Mouse (Mus musculus) embryo, embryonic 10.5 days (tissue): ENCODE measurements at regions not wholly inside any gene's neighbourhood (a gene's known extent, or its start where the extent isn't known, plus 50 kb on each side); places are given as distances from the start of the nearest gene placed in this dataset.

Experiments used
- DNase-seq: peaks from one replicate; pipeline ENCODE4 v3.0.0-alpha.2; 2015; ENCODE audit warnings: low spot score

DNA sequence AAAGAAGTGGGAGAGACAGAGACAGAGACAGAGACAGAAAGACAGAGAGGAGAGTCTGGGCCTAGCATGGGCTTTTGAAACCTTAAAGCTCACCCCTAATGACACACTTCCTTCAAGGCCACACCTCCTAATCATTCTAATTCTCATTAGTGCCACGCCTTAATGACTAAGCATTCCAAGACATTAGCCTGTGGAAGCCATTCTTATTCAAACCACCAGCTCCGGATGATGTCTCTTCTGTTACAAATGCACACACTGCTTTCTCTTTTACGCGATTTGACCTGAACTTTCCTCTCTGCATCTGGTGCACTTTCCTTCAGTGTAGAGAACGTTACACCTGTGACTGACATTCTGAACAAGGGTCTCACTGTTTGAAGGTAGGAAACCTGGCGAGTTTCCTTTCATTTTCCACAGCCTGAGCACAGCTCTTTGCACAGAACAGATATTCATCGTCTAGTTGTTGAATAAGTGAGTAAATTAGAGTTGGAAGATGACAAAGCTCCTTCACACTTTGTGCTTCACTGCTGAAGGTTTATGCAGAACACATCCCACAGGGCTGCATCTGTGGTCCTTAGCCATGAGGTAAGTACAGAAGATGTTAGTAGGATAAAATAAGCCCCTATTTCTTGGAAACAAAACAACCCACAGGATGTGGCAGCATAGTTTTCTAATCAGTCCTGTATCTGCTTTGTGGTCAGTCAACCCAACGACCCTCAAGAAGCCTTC lies 116.8 kb downstream of the Faxc start:
- DNase-seq: no peak

DNA sequence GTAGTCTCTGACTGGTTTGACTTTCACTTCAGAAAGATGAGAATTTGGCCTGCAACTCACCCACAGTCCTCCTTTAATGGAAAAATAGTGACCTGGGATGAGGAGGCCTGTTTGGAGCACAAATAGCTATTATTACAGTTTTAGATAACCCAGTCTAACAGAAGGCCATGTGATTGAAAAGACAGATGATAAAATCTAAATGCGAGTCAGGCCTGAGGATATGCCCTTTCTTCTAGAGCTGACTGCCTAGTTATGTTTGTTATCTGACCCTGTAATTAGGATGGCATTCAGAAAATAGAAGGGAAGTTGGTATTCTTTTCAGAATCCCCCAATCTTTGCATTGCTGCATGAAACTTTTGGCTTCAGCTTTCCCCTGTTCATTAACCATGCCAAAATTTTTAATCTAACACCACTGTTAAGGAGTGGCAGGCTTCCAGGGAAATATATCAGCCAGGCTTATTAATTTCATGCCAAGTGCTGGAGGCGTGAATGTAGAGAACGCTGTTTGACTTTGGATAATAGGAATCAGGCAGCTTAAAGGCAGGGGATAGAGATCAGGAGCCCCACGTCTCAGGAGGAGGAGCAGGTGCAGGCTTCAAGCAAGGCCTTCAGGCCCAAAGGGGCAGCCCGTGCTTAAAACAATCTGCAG lies 135.8 kb downstream of the Faxc start:
- peak; percentile 4 for DNase-seq

DNA sequence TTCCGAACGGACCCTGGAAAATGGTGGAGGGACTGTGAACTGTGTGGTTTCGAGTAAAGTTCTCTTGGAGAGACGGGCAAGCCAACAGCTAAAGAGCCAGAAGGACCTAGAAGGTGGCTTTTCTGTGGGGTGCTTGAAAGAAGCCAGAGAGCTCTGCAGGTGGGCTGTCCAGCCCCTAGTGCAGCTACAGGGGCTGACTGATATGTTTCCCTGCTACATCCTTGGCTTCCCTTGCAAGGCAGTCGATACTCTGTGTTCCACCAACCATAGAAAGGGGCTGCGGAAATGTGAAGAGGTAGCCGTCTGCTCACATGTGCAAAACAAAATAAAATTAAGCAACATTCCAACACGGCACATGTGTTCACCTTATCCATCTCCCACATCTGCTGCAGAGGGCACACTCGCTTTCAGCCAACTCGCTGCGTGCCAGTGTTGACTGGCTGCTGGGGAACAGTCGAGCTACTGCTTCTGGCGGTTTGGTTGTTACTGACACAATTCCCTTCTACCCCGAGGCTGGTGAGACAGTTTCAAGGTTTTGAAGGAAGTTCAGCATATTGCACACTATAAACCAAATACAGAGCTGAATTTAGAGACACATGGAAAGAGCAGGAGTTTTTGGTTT lies 136.7 kb downstream of the Faxc start:
- no peak for DNase-seq

DNA sequence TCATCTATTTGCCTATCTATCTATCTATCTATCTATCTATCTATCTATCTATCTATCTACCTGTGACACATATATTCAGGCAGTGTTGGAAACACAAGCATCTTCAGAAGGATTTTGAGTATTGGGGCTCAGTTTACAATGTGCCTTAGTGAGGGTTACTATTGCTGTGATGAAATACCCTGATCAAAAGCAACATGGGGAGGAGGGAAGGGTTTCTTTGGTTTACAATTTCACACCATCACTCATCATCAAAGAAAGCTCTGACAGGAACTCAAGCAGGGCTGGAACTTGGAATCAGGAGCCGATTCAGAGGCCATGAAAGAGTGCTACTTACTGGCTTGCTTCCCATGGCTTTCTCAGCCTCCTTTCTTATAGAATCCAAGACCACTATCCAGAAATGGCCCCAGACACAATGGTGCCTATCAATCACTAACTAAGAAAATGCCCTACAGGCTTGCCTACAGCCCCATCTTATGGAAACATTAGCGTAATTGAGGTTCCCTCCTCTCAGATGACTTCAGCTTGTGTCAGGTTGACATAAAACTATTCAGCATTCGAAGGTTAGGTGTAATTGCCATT lies 157.2 kb downstream of the Faxc start:
- no peak for DNase-seq

DNA sequence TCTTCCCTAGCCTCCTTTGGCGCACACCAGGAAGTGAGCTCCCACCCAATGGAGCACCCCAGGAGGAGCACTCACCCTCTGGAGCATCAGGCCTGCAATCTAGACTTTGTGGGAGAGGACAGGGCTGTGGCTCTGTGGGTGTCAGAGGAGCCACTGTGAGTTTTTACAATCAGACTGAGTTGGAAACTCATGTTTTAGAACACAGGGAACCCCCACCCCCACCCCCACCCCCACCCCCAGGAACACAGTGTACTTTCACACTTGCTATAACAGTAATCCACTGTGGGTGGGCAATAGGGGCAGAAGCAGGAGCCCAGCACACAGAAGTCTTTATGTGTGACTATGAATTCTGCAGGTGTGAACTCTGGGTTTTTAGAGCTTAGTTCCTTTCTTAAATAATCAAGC lies 158.5 kb downstream of the Faxc start:
- no peak for DNase-seq

DNA sequence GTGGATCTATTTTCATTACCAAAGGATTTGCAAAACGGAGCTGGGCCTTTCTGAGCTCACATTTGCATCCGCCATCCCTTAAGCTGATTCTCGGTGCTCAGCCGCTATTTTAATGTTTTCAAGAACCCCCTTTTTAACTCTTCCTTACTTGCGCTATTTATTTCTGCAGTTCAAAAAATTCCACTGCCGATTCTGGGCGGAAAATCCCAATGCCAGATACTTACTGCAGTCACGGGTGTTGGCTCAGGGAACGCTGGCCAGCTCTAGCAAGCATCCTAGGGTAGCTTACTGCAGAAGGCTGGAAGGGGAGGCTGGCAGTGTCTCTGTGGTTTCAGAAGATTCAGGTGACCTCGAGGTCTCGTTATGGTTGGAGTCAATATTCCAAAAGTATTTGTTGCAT lies 159.4 kb downstream of the Faxc start:
- DNase-seq: no peak

DNA sequence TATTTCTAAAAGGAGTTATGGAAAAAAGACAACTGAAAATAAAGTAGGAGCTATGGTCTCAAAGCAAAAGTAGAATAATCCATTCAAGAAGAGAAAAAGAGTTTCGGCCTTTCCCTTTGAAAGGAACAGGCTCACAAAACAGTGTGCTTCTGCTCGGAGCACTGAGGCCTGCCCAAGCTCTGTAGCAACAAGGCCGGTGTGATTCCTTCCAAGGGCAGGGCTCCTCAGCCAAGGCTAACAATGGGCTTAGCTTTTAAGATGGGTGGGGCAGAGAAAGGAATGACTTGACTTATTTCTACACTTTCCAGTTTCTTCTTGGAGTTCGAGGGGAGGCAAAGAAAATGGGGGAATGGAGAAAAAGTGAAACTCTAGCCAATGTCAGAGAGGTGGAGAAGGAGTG lies 161.4 kb downstream of the Faxc start:
- DNase-seq: no peak

DNA sequence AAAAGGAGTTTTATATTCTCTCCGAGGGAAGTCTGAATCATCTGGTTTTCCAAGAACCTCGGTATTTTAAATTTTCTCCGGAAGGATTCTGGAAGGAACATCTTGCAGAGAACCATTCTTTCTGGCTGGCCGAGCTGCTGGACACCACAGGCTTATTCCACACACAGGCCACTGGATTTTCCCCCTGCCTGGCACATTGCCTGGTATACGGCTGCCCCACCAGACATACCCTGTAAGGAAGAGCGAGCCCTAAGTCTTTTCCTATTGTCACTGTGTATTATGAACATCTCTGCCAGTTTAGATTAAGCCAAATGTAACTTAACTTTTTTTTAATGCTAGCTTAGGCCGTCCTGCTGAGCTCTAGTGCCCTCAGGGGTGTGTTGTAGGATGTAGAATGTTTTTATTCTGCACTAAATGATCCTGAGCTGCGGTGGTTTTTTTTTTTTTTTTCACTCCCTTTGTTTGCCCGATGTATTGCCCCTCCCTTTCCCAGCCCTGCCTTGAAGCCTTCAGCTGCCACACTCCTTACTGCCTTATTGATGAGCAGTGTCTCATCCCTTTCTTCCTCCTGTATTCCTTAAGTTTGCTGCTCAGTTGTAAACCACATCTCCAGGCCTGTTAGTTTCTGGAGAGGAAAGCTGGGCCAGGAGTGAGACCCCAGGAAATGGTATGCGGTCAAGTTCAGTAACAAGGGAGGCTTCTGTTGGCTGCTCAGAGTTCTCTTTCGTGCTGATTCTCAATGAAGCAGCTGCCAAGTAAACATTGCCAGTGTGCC lies 164.3 kb downstream of the Faxc start:
- peak; percentile 36 for DNase-seq

DNA sequence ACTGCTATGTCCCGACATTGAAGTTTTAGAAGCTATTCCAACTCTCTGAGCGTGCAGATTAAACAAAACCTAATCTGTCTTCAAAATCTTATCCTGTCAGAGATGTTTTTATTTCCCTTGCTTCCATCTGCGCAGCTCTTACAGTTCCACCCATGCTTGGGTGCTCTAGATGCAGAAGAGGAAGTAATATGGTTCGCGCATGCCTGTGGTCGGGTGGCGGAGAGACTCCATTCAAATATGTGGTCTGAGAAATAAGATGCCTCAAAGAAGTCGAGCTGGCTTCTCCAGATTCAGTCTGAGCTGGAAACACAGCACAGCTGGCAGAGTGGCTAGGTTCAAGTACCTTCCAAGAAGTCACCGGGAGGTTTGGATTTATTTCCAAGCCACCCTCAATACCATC lies 167.5 kb downstream of the Faxc start:
- no peak for DNase-seq

DNA sequence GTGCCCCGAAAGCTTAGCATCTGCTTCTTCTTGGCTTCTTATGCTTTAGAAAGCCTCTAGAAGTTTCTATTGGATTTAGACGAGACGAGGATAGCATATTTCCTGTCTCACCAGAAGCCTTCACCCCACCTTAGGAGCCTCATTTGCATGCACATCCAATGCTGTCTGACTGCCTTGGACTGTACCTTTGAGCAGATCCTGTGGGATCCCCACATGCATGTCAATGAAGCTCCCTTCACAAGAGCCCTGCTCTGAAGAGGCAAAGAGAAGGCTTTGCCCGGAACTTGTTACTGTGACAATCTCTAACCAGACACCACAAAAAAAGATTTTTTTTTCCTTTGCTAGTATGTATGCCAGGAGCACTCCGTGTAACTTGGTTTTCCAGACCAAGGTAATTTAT lies 171.3 kb downstream of the Faxc start:
- no peak for DNase-seq

DNA sequence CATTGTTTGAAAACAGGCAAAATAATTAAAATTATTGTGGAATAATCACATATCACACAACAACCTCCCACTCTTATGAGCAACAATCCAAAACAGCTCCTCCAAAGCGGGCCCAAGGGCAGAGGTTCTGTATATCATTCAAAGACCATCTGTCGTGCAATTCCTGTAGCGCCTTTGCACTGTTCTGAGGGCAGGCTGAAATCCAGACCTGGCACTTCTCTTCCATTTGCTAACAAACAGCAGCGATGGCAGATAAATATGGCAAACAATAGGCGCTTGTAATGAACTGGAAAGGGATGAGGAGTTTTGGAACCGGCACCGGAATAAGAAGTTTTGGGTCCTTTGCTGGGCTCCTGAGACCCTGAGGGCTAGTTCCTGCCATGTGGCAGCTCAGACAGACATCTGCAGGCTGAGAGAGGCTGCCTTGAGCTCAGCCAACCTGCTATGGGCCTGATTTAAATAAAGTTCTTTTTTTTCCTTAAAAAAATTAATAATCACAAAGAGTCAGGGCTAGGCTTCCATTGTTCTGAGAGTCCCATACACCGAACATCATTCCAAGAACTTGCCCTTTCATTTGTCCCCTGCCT lies 172.0 kb downstream of the Faxc start:
- no peak for DNase-seq

DNA sequence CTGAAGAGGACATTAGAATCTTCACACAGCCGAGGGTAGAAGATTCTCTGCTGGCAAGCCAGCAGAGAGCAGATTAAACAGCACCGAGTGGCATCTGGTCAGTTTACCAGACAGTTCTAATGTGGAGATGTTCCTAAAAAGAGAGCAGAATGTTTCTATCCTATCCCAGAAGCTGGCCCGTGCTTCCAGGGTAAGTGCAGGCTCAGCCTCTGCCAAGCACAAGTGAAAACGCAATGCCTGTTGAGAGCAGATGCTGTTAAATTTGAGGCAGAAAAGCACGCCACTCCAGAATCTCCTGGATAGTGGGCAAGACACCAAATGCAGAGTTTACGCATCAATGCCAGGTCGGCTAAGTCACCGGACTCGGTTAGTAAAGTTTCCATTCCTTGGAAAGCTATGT lies 175.8 kb downstream of the Faxc start:
- no peak for DNase-seq

DNA sequence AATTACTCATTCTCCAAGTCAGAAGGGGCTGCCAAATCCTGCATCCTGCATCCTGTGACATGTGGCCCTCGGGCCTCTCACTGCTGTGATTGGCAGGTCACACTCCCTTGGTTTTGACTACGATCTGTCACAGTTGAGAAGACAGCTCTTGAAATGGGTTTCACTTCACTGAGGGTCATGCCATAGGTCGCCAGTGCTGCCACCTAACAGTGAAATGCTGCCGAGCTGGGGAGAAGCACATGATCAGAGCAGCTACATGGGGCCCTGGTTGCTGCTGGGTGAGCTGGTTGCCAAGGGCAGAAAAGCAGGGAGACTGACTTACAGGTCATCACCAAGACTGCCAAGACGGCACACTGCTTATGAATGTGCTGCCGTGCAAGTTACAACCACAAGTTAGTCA lies 178.3 kb downstream of the Faxc start:
- no peak for DNase-seq

DNA sequence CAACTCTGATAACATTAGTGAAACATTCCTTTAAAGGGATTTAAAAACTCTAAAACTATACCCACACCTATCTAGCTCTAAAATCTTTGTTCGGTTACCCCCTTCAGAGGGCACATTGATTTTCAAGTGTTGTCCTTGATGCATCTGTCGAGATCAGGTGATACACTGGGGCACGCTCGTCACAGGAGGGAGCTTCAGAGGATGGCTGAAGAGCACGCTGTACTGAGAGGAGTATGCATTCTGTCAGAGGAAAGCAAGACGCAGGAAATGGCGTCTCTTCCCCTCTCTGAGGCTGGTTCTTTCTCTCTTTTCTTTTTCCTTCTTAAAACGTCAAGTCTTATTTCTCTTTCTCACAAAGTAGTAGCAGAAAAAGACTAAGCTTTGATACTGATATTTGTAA lies 179.3 kb downstream of the Faxc start:
- no peak for DNase-seq

DNA sequence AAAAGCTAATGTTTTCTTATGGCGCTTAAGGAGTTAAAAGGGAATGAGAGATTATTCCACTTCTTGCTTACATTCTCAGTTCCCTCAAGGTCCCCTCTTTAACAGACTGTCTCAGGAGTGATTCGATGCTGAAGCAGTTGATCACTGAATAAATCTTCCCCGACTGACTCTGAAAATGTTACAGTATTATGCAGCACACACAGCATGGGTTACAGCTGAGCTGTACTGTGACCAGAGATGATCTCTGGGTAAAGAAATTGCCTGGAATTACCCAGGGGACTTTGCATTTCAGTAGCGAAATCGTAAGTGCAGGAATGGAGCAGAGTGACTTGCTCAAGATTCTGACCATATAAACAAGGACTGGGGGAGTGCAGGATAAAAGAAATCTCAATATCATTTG lies 181.1 kb downstream of the Faxc start:
- no peak for DNase-seq

DNA sequence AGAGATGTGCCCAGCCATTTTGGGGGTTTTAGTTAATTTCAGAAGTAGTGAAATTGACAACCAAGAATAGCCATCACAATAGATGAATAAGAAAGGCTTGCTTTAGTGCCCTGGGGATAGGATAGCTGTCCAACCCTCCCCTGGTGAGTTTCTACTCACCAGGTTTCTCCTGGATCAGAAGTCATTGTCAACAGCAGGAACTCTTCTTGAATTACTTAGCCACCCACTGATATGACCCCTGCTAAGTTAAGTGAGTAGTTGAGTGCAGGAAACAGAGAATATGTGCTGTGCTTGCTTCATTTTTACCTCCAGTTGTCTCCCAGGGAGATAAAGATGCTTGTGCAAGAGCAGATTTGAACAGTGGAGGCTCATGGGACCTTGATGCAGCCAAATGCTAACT lies 183.3 kb downstream of the Faxc start:
- no peak for DNase-seq

DNA sequence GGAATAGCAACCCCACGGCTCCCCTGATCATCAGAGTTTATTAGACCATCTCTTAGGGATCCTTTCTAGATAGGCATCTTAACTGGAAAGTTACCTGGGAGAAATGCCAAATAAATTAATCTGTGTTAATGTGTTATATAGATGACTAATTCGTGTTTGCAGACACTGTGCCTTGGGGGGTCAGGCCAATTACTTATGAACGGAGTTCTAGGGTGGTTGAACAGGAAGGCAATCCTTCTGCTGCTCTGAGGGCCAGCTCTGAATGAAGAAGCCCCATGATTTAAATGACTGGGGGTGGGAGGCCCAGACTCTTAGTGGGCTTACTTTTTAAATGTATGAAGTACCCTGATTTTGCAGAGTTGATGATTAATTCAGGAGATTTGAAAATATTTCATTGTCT lies 188.7 kb downstream of the Faxc start:
- no peak for DNase-seq

DNA sequence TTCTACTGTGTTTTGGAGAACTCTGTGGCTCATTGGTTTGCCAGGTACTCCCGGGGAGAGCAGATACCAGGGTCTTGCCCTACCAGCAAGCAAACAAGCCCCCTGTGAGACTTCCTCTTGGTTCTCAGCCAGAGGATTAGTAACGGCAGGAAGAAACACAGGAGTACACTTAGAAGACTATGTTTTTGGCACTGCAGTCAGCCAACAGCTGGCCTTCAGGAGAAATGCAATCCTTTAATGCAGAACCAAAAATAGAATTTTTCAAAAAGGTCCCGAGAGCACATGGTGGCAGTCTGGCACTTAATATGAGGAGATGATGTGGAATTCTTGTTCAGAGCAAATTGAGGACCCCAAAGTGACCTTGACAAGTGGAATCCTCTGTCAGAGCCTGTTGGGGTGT lies 189.8 kb downstream of the Faxc start:
- no peak for DNase-seq

DNA sequence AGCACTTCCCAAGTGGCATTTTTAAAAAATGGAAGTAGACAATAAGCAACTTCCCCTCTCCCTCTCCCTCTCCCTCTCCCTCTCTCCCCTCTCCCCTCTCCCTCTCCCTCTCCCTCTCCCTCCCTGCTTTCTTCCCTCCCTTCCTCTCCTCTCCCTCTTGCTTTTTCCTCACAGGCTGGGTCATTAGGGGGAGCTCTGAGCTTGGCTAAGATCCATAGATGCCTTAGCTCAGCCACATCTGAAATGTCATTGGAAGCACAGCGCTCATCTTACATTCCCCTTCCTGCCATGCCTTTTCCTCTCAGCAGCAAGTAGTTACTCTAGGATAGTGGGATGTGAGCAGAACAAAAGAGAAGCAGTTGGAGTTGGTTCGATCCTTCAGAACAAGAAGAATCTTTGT lies 190.3 kb downstream of the Faxc start:
- peak; percentile 10 for DNase-seq

DNA sequence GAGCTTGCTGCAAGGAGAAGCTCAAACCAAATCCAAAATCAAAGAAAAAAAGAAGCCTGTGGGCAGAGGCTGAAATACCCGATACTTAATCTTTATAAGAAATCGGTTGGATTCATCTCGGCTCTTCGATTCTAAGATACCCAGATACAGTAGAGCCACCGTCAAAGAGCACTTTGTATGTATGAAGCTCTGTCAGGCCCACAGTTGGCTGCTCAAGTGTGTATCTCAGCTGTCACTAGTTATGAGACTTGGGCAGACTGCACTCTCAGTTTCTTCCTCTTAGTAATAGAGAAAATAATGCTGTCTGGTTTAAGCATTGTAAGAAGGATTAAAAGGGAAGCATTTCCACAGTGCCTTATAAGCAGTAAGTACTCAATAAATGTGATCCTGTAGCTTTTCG lies 193.7 kb downstream of the Faxc start:
- no peak for DNase-seq

DNA sequence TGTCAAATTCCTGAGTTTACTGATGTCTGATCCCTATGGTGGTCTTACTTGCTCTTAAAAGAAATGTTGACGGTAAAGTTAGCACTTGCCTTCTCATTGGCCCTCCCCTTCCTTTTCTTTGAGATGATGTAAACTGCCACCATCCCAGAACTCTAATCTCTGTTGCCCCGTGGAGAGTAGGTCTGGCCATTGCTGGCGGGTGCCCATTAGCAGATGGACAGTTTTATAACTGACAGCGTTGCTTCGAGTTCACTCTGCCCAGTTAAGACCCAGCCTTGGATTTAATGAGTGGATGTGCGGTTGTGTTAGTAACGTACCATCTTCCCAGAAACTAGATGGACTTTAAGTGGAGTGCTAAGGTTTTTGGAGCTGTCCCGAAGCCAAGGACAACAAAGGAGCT lies 199.4 kb downstream of the Faxc start:
- no peak for DNase-seq
